ENCODE assay signal across 8 mouse cellular contexts in genomic region chr13:119351346-119351745, GRCm38 (mm10).
DNase-seq lines count a peak whose midpoint lies in the region; ATAC-seq and TF ChIP-seq lines count a peak whose summit lies in the region.

No protein-coding gene starts in this region.

- no peak overlapping the region for H3K9ac ChIP-seq in lung, embryonic 14.5 days
- no peak overlapping the region for H3K9ac ChIP-seq in neural tube, embryonic 11.5 days (ENCODE audit: low read length)

- no peaks in the 10 kb centered on the region for H3K27me3 ChIP-seq in lung, embryonic 14.5 days (ENCODE audit: insufficient read depth, low read length)
- H3K27me3 ChIP-seq in neural tube, embryonic 11.5 days (ENCODE audit: control insufficient read depth, insufficient read depth, low read length) = no peaks in the 10 kb centered on the region

- DNase-seq in adrenal gland, postnatal 25 days = peak; percentile 10
- DNase-seq in adrenal gland, postnatal 14 days = no peak
- peak; percentile 87 for DNase-seq in lung, embryonic 14.5 days
- DNase-seq in lung, adult 18-20 months = no peak
- DNase-seq in kidney, postnatal 4 days = peak; percentile 55 to 67
- peak; percentile 42 for DNase-seq in neural tube, embryonic 11.5 days (ENCODE audit: low spot score)
- DNase-seq in spleen, postnatal 36 days (ENCODE audit: low spot score in 2 of 2) = no peak
- DNase-seq in thymus, adult 18-20 months = no peak

- H3K36me3 ChIP-seq in lung, embryonic 14.5 days (ENCODE audit: insufficient read depth) = peaks cover 33% of the 10 kb centered on the region
- H3K36me3 ChIP-seq in neural tube, embryonic 11.5 days (ENCODE audit: control insufficient read depth, insufficient read depth, low read length) = no peaks in the 10 kb centered on the region

- no peak for TF ChIP-seq CTCF in lung, embryonic 14.5 days (IDR thresholded peaks at IDR 0.05; ENCODE audit: low read depth)

- H3K9me3 ChIP-seq in lung, embryonic 14.5 days (ENCODE audit: low read depth, low read length) = no peaks in the 10 kb centered on the region
- no peaks in the 10 kb centered on the region for H3K9me3 ChIP-seq in neural tube, embryonic 11.5 days (ENCODE audit: control insufficient read depth, low read length)

- no peak overlapping the region for H3K4me2 ChIP-seq in lung, embryonic 14.5 days
- no peak overlapping the region for H3K4me2 ChIP-seq in neural tube, embryonic 11.5 days (ENCODE audit: low read depth)

- 36% methylated on average over 13 of the region's 13 CpGs for WGBS in lung, embryonic 14.5 days
- 49% methylated on average over 13 of the region's 13 CpGs for WGBS in neural tube, embryonic 11.5 days

- no peaks in the 10 kb centered on the region for H3K4me1 ChIP-seq in lung, embryonic 14.5 days (ENCODE audit: insufficient read depth)
- H3K4me1 ChIP-seq in neural tube, embryonic 11.5 days (ENCODE audit: control insufficient read depth, insufficient read depth, low read length) = no peaks in the 10 kb centered on the region

- H3K27ac ChIP-seq in lung, embryonic 14.5 days (ENCODE audit: low read depth) = 0 out of 2 replicates have a peak overlapping the region, but pooled peaks have one; percentile 3
- no peak overlapping the region for H3K27ac ChIP-seq in neural tube, embryonic 11.5 days (ENCODE audit: low read depth, low read length)

- no peak overlapping the region for H3K4me3 ChIP-seq in lung, embryonic 14.5 days (ENCODE audit: low read depth, low read length)
- H3K4me3 ChIP-seq in neural tube, embryonic 11.5 days (ENCODE audit: low read depth, low read length) = no peak overlapping the region

- ATAC-seq in lung, embryonic 14.5 days (ENCODE audit: insufficient read depth) = peak; percentile 88
- peak; percentile 77; the same call in 1 of the 2 replicates for ATAC-seq in neural tube, embryonic 11.5 days (ENCODE audit: insufficient read depth, low FRiP score, low TSS enrichment)

Comparison
In these comparisons a context has a peak if more than half of its experiments do, and no peak if none do; other contexts are left out.
1. DNase-seq: peak in adrenal gland, postnatal 25 days (single experiment), lung, embryonic 14.5 days (single experiment), kidney, postnatal 4 days (2 of 2) and neural tube, embryonic 11.5 days (single experiment); none in adrenal gland, postnatal 14 days (single experiment), lung, adult 18-20 months (0 of 2), spleen, postnatal 36 days (0 of 2) and thymus, adult 18-20 months (0 of 2).